Mouse (Mus musculus) CH12.LX (cell line): ENCODE measurements around the gene Cyb561. TPM values are rescaled to one million over a fixed set of nuclear protein-coding genes. Genes with fewer than 3 reads are reported as not detected.

ENCODE experiments used
- DNase-seq: peaks from one replicate; pipeline ENCODE4 v3.0.0-alpha.2; 2013; ENCODE audit errors: extremely low read depth
- H3K27ac ChIP-seq: 2 replicates; pipeline ENCODE4 v1.5.1; 2012; ENCODE audit warnings: low read depth, mild to moderate bottlenecking, control low read depth, moderate library complexity; ENCODE audit not compliant: insufficient read depth
- H3K27me3 ChIP-seq: replicated peaks from 2 replicates; pipeline ENCODE3; 2012; ENCODE audit warnings: inconsistent platforms
- H3K36me3 ChIP-seq, 2 experiments: replicated peaks in 1 of 2; 2 replicates each; pipeline versions ENCODE3 to v1.6.1; 2012; ENCODE audit warnings: inconsistent platforms in 1 of 2, low read length in 1 of 2, mild to moderate bottlenecking in 1 of 2, mixed read lengths in 1 of 2, moderate library complexity in 1 of 2; ENCODE audit not compliant: control insufficient read depth in 1 of 2, insufficient read depth in 1 of 2
- H3K4me1 ChIP-seq, 2 experiments: 2 replicates each; pipeline ENCODE4 v1.6.1; 2012; ENCODE audit warnings: inconsistent platforms in 1 of 2, moderate library complexity in 1 of 2; ENCODE audit not compliant: insufficient read depth in 2 of 2, control insufficient read depth in 1 of 2
- H3K4me2 ChIP-seq: 2 replicates; pipeline ENCODE4 v1.6.1; 2012; ENCODE audit warnings: low read depth, mild to moderate bottlenecking, control low read depth; ENCODE audit not compliant: poor library complexity, insufficient read depth, severe bottlenecking
- H3K4me3 ChIP-seq, 3 experiments: fragments of 150-350 bp in 1 of 3; sonication (generic) in 1 of 3; replicated peaks in 1 of 3; 2 replicates each; pipeline versions ENCODE3 to v1.5.1; 2011 to 2012; ENCODE audit warnings: low read depth in 2 of 3, low read length in 2 of 3, mild to moderate bottlenecking in 2 of 3, moderate library complexity in 2 of 3, control low read depth in 1 of 3, improper control_type of control experiment in 1 of 3, inconsistent platforms in 1 of 3, mixed read lengths in 1 of 3; ENCODE audit not compliant: poor library complexity in 1 of 3
- H3K79me2 ChIP-seq: replicated peaks from 2 replicates; pipeline ENCODE4 v1.6.1; 2012; ENCODE audit warnings: mild to moderate bottlenecking, moderate library complexity; ENCODE audit not compliant: control insufficient read depth, poor library complexity, insufficient read depth, severe bottlenecking; ENCODE audit errors: extremely low read depth
- H3K9ac ChIP-seq: 2 replicates; pipeline ENCODE4 v1.6.1; 2012; ENCODE audit warnings: low read depth, mild to moderate bottlenecking, control low read depth, moderate library complexity; ENCODE audit not compliant: insufficient read depth
- H3K9me3 ChIP-seq: replicated peaks from 2 replicates; pipeline ENCODE3; 2012; ENCODE audit warnings: low read length, inconsistent platforms, mixed read lengths
- CHD1 ChIP-seq: IDR thresholded peaks from 2 replicates; pipeline ENCODE4 v1.6.1; 2012; ENCODE audit warnings: low read depth, low read length, improper control_type of control experiment, inconsistent platforms
- CHD2 ChIP-seq: IDR thresholded peaks from 2 replicates; pipeline ENCODE4 v1.6.1; 2011; ENCODE audit warnings: low read length, improper control_type of control experiment
- CTCF ChIP-seq, 2 experiments: IDR thresholded peaks in 1 of 2; conservative IDR thresholded peaks in 1 of 2; 2 replicates each; pipeline ENCODE4 v1.5.1; 2011 to 2012; ENCODE audit warnings: low read depth in 2 of 2, low read length in 2 of 2, improper control_type of control experiment in 1 of 2, inconsistent platforms in 1 of 2, mild to moderate bottlenecking in 1 of 2, moderate library complexity in 1 of 2
- ELF1 ChIP-seq: IDR thresholded peaks from 2 replicates; pipeline ENCODE4 v1.6.1; 2014; ENCODE audit warnings: low read depth, mild to moderate bottlenecking, inconsistent platforms, low read length, improper control_type of control experiment
- GABPA ChIP-seq: IDR thresholded peaks from 2 replicates; pipeline ENCODE4 v1.6.1; 2012; ENCODE audit warnings: low read depth, low read length, improper control_type of control experiment, inconsistent platforms; ENCODE audit not compliant: insufficient replicate concordance
- HCFC1 ChIP-seq: IDR thresholded peaks from 2 replicates; pipeline ENCODE4 v1.6.1; 2012; ENCODE audit warnings: low read depth, mild to moderate bottlenecking, inconsistent platforms, low read length, improper control_type of control experiment
- IRF4 ChIP-seq: IDR thresholded peaks from 2 replicates; pipeline ENCODE4 v1.6.1; 2014; ENCODE audit warnings: low read depth, mild to moderate bottlenecking, inconsistent platforms, low read length, improper control_type of control experiment
- JUND ChIP-seq: conservative IDR thresholded peaks from 2 replicates; pipeline ENCODE4 v1.6.1; 2011; ENCODE audit warnings: low read depth, low read length, improper control_type of control experiment
- KAT2A ChIP-seq: IDR thresholded peaks from 2 replicates; pipeline ENCODE4 v1.6.1; 2012; ENCODE audit warnings: low read length, improper control_type of control experiment, inconsistent platforms; ENCODE audit not compliant: insufficient replicate concordance
- MAFK ChIP-seq: IDR thresholded peaks from 2 replicates; pipeline ENCODE4 v1.6.1; 2011; ENCODE audit warnings: low read length, improper control_type of control experiment; ENCODE audit not compliant: insufficient replicate concordance
- MAX ChIP-seq: IDR thresholded peaks from 2 replicates; pipeline ENCODE4 v1.6.1; 2011; ENCODE audit warnings: low read length, improper control_type of control experiment
- MAZ ChIP-seq: IDR thresholded peaks from 2 replicates; pipeline ENCODE4 v1.6.1; 2012; ENCODE audit warnings: low read depth, mild to moderate bottlenecking, inconsistent platforms, low read length, improper control_type of control experiment, moderate library complexity
- MXI1 ChIP-seq: IDR thresholded peaks from 2 replicates; pipeline ENCODE4 v1.6.1; 2011; ENCODE audit warnings: mild to moderate bottlenecking, low read depth, low read length, improper control_type of control experiment
- MYC ChIP-seq: IDR thresholded peaks from 2 replicates; pipeline ENCODE4 v1.6.1; 2011; ENCODE audit warnings: low read depth, mild to moderate bottlenecking, improper control_type of control experiment, low read length
- PAX5 ChIP-seq: IDR thresholded peaks from 2 replicates; pipeline ENCODE4 v1.6.1; 2012; ENCODE audit warnings: low read length, inconsistent platforms, mixed read lengths
- POLR2A ChIP-seq: IDR thresholded peaks from 2 replicates; pipeline ENCODE4 v1.6.1; 2011; ENCODE audit warnings: low read depth, mild to moderate bottlenecking, improper control_type of control experiment, low read length
- POLR2AphosphoS2 ChIP-seq: IDR thresholded peaks from 2 replicates; pipeline ENCODE4 v1.6.1; 2011; ENCODE audit warnings: low read depth, low read length, improper control_type of control experiment
- RCOR1 ChIP-seq: conservative IDR thresholded peaks from 2 replicates; pipeline ENCODE4 v1.6.1; 2012; ENCODE audit warnings: low read depth, mild to moderate bottlenecking, inconsistent platforms, low read length, improper control_type of control experiment
- SIN3A ChIP-seq: IDR thresholded peaks from 2 replicates; pipeline ENCODE4 v1.6.1; 2012; ENCODE audit warnings: low read length, improper control_type of control experiment, inconsistent platforms
- SMC3 ChIP-seq: IDR thresholded peaks from 2 replicates; pipeline ENCODE4 v1.6.1; 2011; ENCODE audit warnings: low read depth, low read length, improper control_type of control experiment
- TBP ChIP-seq: conservative IDR thresholded peaks from 2 replicates; pipeline ENCODE4 v1.6.1; 2011; ENCODE audit warnings: low read depth, low read length, improper control_type of control experiment
- TCF12 ChIP-seq: IDR thresholded peaks from 2 replicates; pipeline ENCODE4 v1.6.1; 2014; ENCODE audit warnings: low read depth, mild to moderate bottlenecking, inconsistent platforms, low read length, improper control_type of control experiment
- UBTF ChIP-seq: IDR thresholded peaks from 2 replicates; pipeline ENCODE4 v1.6.1; 2012; ENCODE audit warnings: low read depth, mild to moderate bottlenecking, inconsistent platforms, low read length, improper control_type of control experiment, moderate library complexity
- USF1 ChIP-seq: IDR thresholded peaks from 2 replicates; pipeline ENCODE4 v1.6.1; 2014; ENCODE audit warnings: low read depth, mild to moderate bottlenecking, inconsistent platforms, low read length, improper control_type of control experiment
- ZMIZ1 ChIP-seq: IDR thresholded peaks from 2 replicates; pipeline ENCODE4 v1.6.1; 2012; ENCODE audit warnings: low read depth, mild to moderate bottlenecking, inconsistent platforms, low read length, improper control_type of control experiment
- ZNF384 ChIP-seq: IDR thresholded peaks from 2 replicates; pipeline ENCODE4 v1.6.1; 2012; ENCODE audit warnings: low read depth, low read length, improper control_type of control experiment, inconsistent platforms
- dilution Hi-C: fragments of 300-500 bp; cut with MboI; formaldehyde crosslinking; loops from 2 replicates; pipeline ENCODE4 v1.14.3; 2020; ENCODE audit warnings: low sequenced_read_pairs; ENCODE audit not compliant: extremely low pct_unique_long_range_greater_than_20kb, extremely low pct_ligation_motif_present
- in situ Hi-C: fragments of 300-500 bp; cut with MboI; formaldehyde crosslinking; loops from 3 replicates; pipeline ENCODE4 v1.14.3; 2019; ENCODE audit warnings: low sequenced_read_pairs, low pct_ligation_motif_present, low pct_unique_long_range_greater_than_20kb, mixed read lengths
- polyA plus RNA-seq: library from polyadenylated mRNA; unstranded; fragments of >175 nt; gene quantifications from 2 replicates; pipeline ENCODE4 v1.2.1, GENCODE M21; 2012; ENCODE audit warnings: low read depth; ENCODE audit not compliant: insufficient read length
- total RNA-seq, 2 experiments: library from RNA; depleted of rRNA; stranded (reverse); fragments of 300-350 nt in 1 of 2; fragments of >200 nt in 1 of 2; gene quantifications; 2 replicates each; pipeline ENCODE4 v1.2.3; 2012 to 2014

Gene Cyb561
- total and polyA plus RNA-seq, 3 experiments = 0.20 to 3.9 (median 0.51) TPM

DNA sequence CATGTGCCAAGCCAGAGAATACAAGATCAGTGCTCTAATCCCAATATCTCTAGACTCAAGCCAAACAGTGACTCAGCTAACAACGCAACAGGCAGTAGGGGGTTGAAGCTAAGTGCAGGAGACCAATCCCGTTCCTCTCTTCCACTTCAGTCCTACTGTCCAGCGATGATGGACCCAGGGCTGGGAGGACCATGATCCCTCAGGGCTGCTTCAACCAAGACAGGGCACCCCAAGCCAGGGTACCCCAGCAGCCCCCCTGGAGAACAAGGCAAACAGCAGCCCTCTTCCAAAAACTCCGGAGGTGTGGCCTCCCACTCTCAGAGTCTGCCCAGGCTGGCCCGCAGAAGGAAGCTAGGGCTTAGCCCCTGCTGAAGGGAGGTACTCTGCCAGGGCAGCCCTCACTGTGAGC lies 18.8 kb downstream of the Cyb561 start:
- DNase-seq = no peak
- dilution Hi-C loops (loop anchor here (25.0 kb wide), 1 partner anchor 128 kb away; the partner anchor contains the start of gene Taco1), in situ Hi-C loops (loop anchor here (10.0 kb wide), 1 partner anchor 60 kb away; the partner anchor contains the start of gene Ace3)
- Histone ChIP-seq H3K27ac (no peak overlapping the region), H3K4me1 (no peaks in the 10 kb centered on the region), H3K4me2 (no peak overlapping the region), H3K9ac (no peak overlapping the region), H3K36me3 (no peaks in the 10 kb centered on the region), H3K4me3 (no peak overlapping the region), H3K79me2 (no peaks in the 10 kb centered on the region), H3K9me3 (no peaks in the 10 kb centered on the region), H3K27me3 (peaks cover 72% of the 10 kb centered on the region)
- TF ChIP-seq HCFC1 (no peak), ELF1 (no peak), MYC (no peak), PAX5 (no peak), TCF12 (no peak), ZNF384 (no peak), USF1 (no peak), ZMIZ1 (no peak), IRF4 (no peak), POLR2A (no peak), TBP (no peak), RCOR1 (no peak)

DNA sequence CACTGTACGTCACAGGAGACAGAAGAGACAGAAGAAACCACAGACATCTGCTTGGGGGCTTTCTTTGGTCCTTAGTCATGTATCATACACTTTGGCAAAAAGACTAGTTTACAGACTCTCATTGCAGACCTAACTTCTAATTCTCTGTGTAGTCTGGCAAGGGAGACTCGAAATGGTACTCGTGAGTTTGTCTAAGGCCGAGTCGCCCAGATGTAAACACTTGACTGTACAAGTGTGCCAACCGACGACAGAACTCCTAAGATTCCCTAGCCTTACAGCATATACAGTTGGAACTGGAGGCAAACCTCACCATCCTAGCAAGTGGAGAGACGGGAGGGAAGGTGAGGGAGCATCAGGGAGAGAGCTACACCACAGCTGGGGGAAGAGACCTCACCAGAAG lies 19.4 kb downstream of the Cyb561 start:
- dilution Hi-C loops = loop anchor here (25.0 kb wide), 1 partner anchor 129 kb away; the partner anchor contains the start of gene Taco1
- no peak for TF ChIP-seq CHD2
- no peak for TF ChIP-seq SMC3
- TF ChIP-seq IRF4 = no peak
- TF ChIP-seq GABPA = no peak
- no peak for TF ChIP-seq KAT2A
- no peak for TF ChIP-seq SIN3A
- TF ChIP-seq JUND = no peak
- TF ChIP-seq CHD1 = no peak
- no peak for TF ChIP-seq POLR2A
- no peak for TF ChIP-seq MAFK
- TF ChIP-seq CTCF (conservative IDR thresholded peaks at IDR 0.05 in 1 of 2, IDR thresholded peaks at IDR 0.05 in 1 of 2; ENCODE audit: low read depth in 2 of 2, low read length in 2 of 2) = no peak
- TF ChIP-seq UBTF = no peak
- no peak for TF ChIP-seq ZNF384
- no peak for TF ChIP-seq POLR2AphosphoS2
- no peak for TF ChIP-seq MXI1
- TF ChIP-seq MAX = no peak
- no peak for TF ChIP-seq MAZ
- TF ChIP-seq ELF1 = no peak
- no peak overlapping the region for H3K9ac ChIP-seq
- no peak overlapping the region for H3K4me2 ChIP-seq
- H3K4me1 ChIP-seq = no peaks in the 10 kb centered on the region
- in situ Hi-C loops = loop anchor here (10.0 kb wide), 1 partner anchor 61 kb away; the partner anchor contains the start of gene Ace3
- H3K9me3 ChIP-seq = no peaks in the 10 kb centered on the region
- H3K27me3 ChIP-seq = peaks cover 66% of the 10 kb centered on the region
- no peaks in the 10 kb centered on the region for H3K36me3 ChIP-seq
- DNase-seq = no peak
- H3K4me3 ChIP-seq = no peak overlapping the region
- no peak overlapping the region for H3K27ac ChIP-seq
- H3K79me2 ChIP-seq = no peaks in the 10 kb centered on the region
